Mouse (Mus musculus) T-cell, adult 66 days (primary cell): ENCODE measurements around the gene Hectd3. TPM values are rescaled to one million over a fixed set of nuclear protein-coding genes. Genes with fewer than 3 reads are reported as not detected.

Experiments
- total RNA-seq, 2 experiments: library from RNA; stranded (reverse); gene quantifications; 3 replicates in 1 of 2; 4 replicates in 1 of 2; pipeline ENCODE4 v1.2.4; 2023

Gene Hectd3
- total RNA-seq, result 10 to 100 TPM; 42.2 to 52.6 TPM

GRCm38 (mm10) chr4:116995131-116995797, at the start of gene Hectd3:
TSS of gene Hectd3 (plus strand) at chr4:116995317.

GRCm38 (mm10) chr4:116993672-116994621, 1.2 kb upstream of the Hectd3 start, which contains the start of gene Urod:
TSS of gene Urod (minus strand) at chr4:116994413.

GRCm38 (mm10) chr4:117019206-117020134, 24.4 kb downstream of the Hectd3 start, which contains the start of gene Eif2b3:
TSS of gene Eif2b3 (plus strand) at chr4:117019402.

Other genes starting within 250 kb of the Hectd3 start
- gene Toe1, start 187.7 kb upstream of the Hectd3 start, total RNA-seq, result 10 to 100 TPM; 58.9 to 60.1 TPM
- 10 to 100 TPM in 1 of 2 experiments, 1 to 10 TPM in 1; 9.4 to 11.7 TPM for gene Mutyh, start 187.6 kb upstream of the Hectd3 start, total RNA-seq
- not detected for gene Hpdl, start 173.6 kb upstream of the Hectd3 start, total RNA-seq
- gene Zswim5, start 117.9 kb upstream of the Hectd3 start, total RNA-seq, result under 1 TPM in 1 of 2 experiments, not detected in 1; 0.24 TPM
- gene Urod, start 904 bp upstream of the Hectd3 start, total RNA-seq, result 10 to 100 TPM; 59.0 to 60.5 TPM
- 10 to 100 TPM; 25.4 to 27.5 TPM for gene Eif2b3, start 24.1 kb downstream of the Hectd3 start, total RNA-seq
- under 1 TPM in 1 of 2 experiments, not detected in 1; 0.12 TPM for gene Ptch2, start 100.8 kb downstream of the Hectd3 start, total RNA-seq
- gene Btbd19, start 130.4 kb downstream of the Hectd3 start, total RNA-seq, result 10 to 100 TPM; 28.6 to 36.8 TPM
- not detected for gene Tctex1d4, start 131.5 kb downstream of the Hectd3 start, total RNA-seq
- gene Plk3, start 138.6 kb downstream of the Hectd3 start, total RNA-seq, result 10 to 100 TPM; 41.5 to 51.3 TPM
- 1,000 to 10,000 TPM; 2,977 to 3,023 TPM for gene Rps8, start 160.9 kb downstream of the Hectd3 start, total RNA-seq
- 1 to 10 TPM in 1 of 2 experiments, under 1 TPM in 1; 0.71 to 2.8 TPM for gene Kif2c, start 187.3 kb downstream of the Hectd3 start, total RNA-seq